Mouse (Mus musculus) liver, postnatal 0 days (tissue): ENCODE results near the gene Sertad2.

Source experiments
- CTCF ChIP-seq: sonication (generic); IDR thresholded peaks from 2 replicates; pipeline ENCODE4 v1.5.1; 2016; ENCODE audit warnings: antibody characterized with exemption, low read depth
- EP300 ChIP-seq: IDR thresholded peaks from 2 replicates; pipeline ENCODE4 v1.6.1; 2016; ENCODE audit warnings: antibody characterized with exemption, low read depth, mild to moderate bottlenecking

DNA sequence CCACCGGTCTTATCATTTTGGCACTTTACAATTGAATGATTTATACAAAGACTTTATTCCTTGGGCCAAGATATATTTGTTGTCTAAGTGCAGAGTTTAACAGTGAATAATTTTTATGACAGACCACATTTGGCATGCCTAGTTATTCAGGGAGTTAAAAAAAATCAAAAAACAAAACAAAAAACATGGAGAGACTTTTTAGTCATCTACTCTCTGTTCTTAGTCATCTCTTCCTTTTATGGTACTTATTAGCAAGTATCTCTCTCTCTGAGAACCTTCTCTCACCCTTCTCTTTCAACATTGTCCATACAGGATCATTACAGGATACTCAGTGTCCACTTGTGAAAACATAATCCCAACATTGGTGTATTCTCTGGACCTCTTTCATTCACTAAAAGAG lies 42.2 kb downstream of the Sertad2 start:
- no peak for TF ChIP-seq EP300
- TF ChIP-seq CTCF, result no peak
